Mouse (Mus musculus) heart, adult 2 months (tissue): ENCODE measurements around the gene Msrb3. TPM values are rescaled to one million over a fixed set of nuclear protein-coding genes. Genes with fewer than 3 reads are reported as not detected.
A peak's percentile ranks its signal among the peaks of the same experiment; 100 is the strongest.

Experiments
- DNase-seq, 2 experiments: peaks; one replicate each; pipeline ENCODE4 v3.0.0; 2021
- H3K27ac ChIP-seq: fragments of 200-600 bp; 2 replicates; pipeline ENCODE4 v1.8.1; 2022
- H3K27me3 ChIP-seq: fragments of 200-500 bp; 2 replicates; pipeline ENCODE4 v1.6.1; 2012; ENCODE audit warnings: mild to moderate bottlenecking, low read length, inconsistent platforms, mixed read lengths; ENCODE audit not compliant: control insufficient read depth, insufficient read depth
- H3K36me3 ChIP-seq: fragments of 200-500 bp; 2 replicates; pipeline ENCODE4 v1.6.1; 2012; ENCODE audit warnings: low read length, inconsistent platforms; ENCODE audit not compliant: control insufficient read depth, insufficient read depth
- H3K4me1 ChIP-seq: fragments of 200-500 bp; 2 replicates; pipeline ENCODE4 v1.6.1; 2011; ENCODE audit warnings: low read length; ENCODE audit not compliant: control insufficient read depth, insufficient read depth
- H3K4me3 ChIP-seq: fragments of 200-600 bp; 2 replicates; pipeline ENCODE4 v1.8.1; 2022
- H3K79me2 ChIP-seq: fragments of 200-500 bp; replicated peaks from 2 replicates; pipeline ENCODE4 v1.6.1; 2012; ENCODE audit warnings: mild to moderate bottlenecking, inconsistent platforms, low read length, moderate library complexity, mixed read lengths; ENCODE audit not compliant: control insufficient read depth, insufficient read depth
- H3K9ac ChIP-seq: fragments of 200-500 bp; 2 replicates; pipeline ENCODE4 v1.6.1; 2012; ENCODE audit warnings: low read depth, mild to moderate bottlenecking, control low read depth, inconsistent platforms, low read length, mixed read lengths
- CTCF ChIP-seq: fragments of 200-600 bp; IDR thresholded peaks from 2 replicates; pipeline ENCODE4 v1.8.1; 2022; ENCODE audit warnings: antibody characterized with exemption, mild to moderate bottlenecking, moderate library complexity
- EP300 ChIP-seq: fragments of 200-500 bp; IDR thresholded peaks from 2 replicates; pipeline ENCODE4 v1.6.1; 2011; ENCODE audit warnings: low read depth, low read length, control low read depth; ENCODE audit not compliant: insufficient read depth
- POLR2A ChIP-seq: fragments of 200-500 bp; IDR thresholded peaks from 2 replicates; pipeline ENCODE4 v1.6.1; 2011; ENCODE audit warnings: mild to moderate bottlenecking, low read depth, low read length, control low read depth; ENCODE audit not compliant: insufficient read depth
- WGBS: fragments of 180-500 bp; shearing (Covaris S2); methylation state at CpG from one replicate; pipeline ENCODE4 v1.1.7; 2018; 5-methylcytosine and 5-hydroxymethylcytosine counted together
- intact Hi-C: fragments of 180-260 bp; cut with DNase I; formaldehyde crosslinking; loops from one replicate; pipeline ENCODE4 v1.15.1; 2025
- polyA plus RNA-seq: library from polyadenylated mRNA; depleted of rRNA; stranded (reverse); fragments of >200 nt; gene quantifications from 2 replicates; pipeline ENCODE4 v1.2.3, GENCODE M21; 2012
- total RNA-seq, 2 experiments: library from RNA; stranded (reverse); gene quantifications; 2 replicates each; pipeline ENCODE4 v1.2.3; 2021

Gene Msrb3
- total and polyA plus RNA-seq, 3 experiments: 53.5 to 92.5 (median 88.7) TPM

- Histone ChIP-seq H3K36me3 (no peaks in the 10 kb centered on the region; the same call in none of the 2 replicates), H3K27ac (no peak overlapping the region), H3K79me2 (no peaks in the 10 kb centered on the region), H3K4me1 (peaks cover 2% of the 10 kb centered on the region; the same call in 1 of the 2 replicates), H3K4me3 (no peak overlapping the region), H3K27me3 (no peaks in the 10 kb centered on the region), H3K9ac (no peak overlapping the region)
- intact Hi-C loops: no loop called here
- 88% methylated on average over 5 of the region's 5 CpGs for WGBS
- no peak for DNase-seq
- TF ChIP-seq POLR2A (no peak), CTCF (peak; percentile 57)
These were observed 17.3 kb upstream of the Msrb3 start for GRCm38 (mm10) chr10:120916250-120916649.

GRCm38 (mm10) chr10:120914948-120915631, 16.2 kb upstream of the Msrb3 start:
- no peaks in the 10 kb centered on the region for H3K27me3 ChIP-seq
- 0 out of 2 replicates have a peak overlapping the region, but pooled peaks have one; percentile 4 for H3K9ac ChIP-seq
- peak in 1 of 2 experiments; percentile 37 for DNase-seq
- H3K4me3 ChIP-seq: peak overlapping the region; percentile 9; the same call in 1 of the 2 replicates
- no peaks in the 10 kb centered on the region for H3K79me2 ChIP-seq
- peak overlapping the region; percentile 57 for H3K27ac ChIP-seq
- 11% methylated on average over 15 of the region's 15 CpGs for whole genome bisulfite sequencing
- intact Hi-C loops: no loop called here
- TF ChIP-seq POLR2A (no peak), CTCF (no peak), EP300 (no peak)
- H3K36me3 ChIP-seq: no peaks in the 10 kb centered on the region; the same call in none of the 2 replicates
- H3K4me1 ChIP-seq: peaks cover 2% of the 10 kb centered on the region; the same call in 1 of the 2 replicates

GRCm38 (mm10) chr10:120914286-120914685, 15.4 kb upstream of the Msrb3 start:
- Histone ChIP-seq H3K36me3 (no peaks in the 10 kb centered on the region; the same call in none of the 2 replicates), H3K4me1 (peaks cover 2% of the 10 kb centered on the region; the same call in 1 of the 2 replicates), H3K27ac (no peak overlapping the region), H3K4me3 (no peak overlapping the region), H3K79me2 (no peaks in the 10 kb centered on the region), H3K9ac (no peak overlapping the region), H3K27me3 (no peaks in the 10 kb centered on the region)
- DNase-seq: no peak
- TF ChIP-seq EP300: no peak
- no peak for TF ChIP-seq POLR2A
- no peak for TF ChIP-seq CTCF
- WGBS: 68% methylated on average over 7 of the region's 7 CpGs
- intact Hi-C loops: no loop called here

GRCm38 (mm10) chr10:120913796-120914195, 14.9 kb upstream of the Msrb3 start:
- H3K27me3 ChIP-seq: no peaks in the 10 kb centered on the region
- DNase-seq: no peak
- WGBS: 54% methylated on average over 7 of the region's 7 CpGs
- no peak overlapping the region for H3K9ac ChIP-seq
- intact Hi-C loops: no loop called here
- no peaks in the 10 kb centered on the region; the same call in none of the 2 replicates for H3K36me3 ChIP-seq
- H3K4me1 ChIP-seq: peaks cover 2% of the 10 kb centered on the region; the same call in 1 of the 2 replicates
- no peak overlapping the region for H3K27ac ChIP-seq
- TF ChIP-seq POLR2A (no peak), CTCF (no peak), EP300 (no peak)
- no peaks in the 10 kb centered on the region for H3K79me2 ChIP-seq
- no peak overlapping the region for H3K4me3 ChIP-seq

- no peak overlapping the region for H3K9ac ChIP-seq
- H3K27ac ChIP-seq: no peak overlapping the region
- H3K27me3 ChIP-seq: no peaks in the 10 kb centered on the region
- no peaks in the 10 kb centered on the region; the same call in none of the 2 replicates for H3K36me3 ChIP-seq
- WGBS: 85% methylated on average over 4 of the region's 4 CpGs
- intact Hi-C loops: no loop called here
- H3K79me2 ChIP-seq: no peaks in the 10 kb centered on the region
- TF ChIP-seq CTCF (peak; percentile 61), EP300 (no peak)
- DNase-seq: no peak
- no peak overlapping the region for H3K4me3 ChIP-seq
- peaks cover 2% of the 10 kb centered on the region; the same call in 1 of the 2 replicates for H3K4me1 ChIP-seq
These were observed 13.1 kb upstream of the Msrb3 start for GRCm38 (mm10) chr10:120911971-120912370.

GRCm38 (mm10) chr10:120908776-120909574, 10.1 kb upstream of the Msrb3 start:
- TF ChIP-seq EP300 (no peak), CTCF (no peak), POLR2A (no peak)
- 52% methylated on average over 11 of the region's 11 CpGs for WGBS
- H3K4me3 ChIP-seq: no peak overlapping the region
- H3K27ac ChIP-seq: no peak overlapping the region
- no peaks in the 10 kb centered on the region for H3K4me1 ChIP-seq
- no peak for DNase-seq
- no peaks in the 10 kb centered on the region for H3K79me2 ChIP-seq
- intact Hi-C loops: no loop called here
- no peaks in the 10 kb centered on the region for H3K36me3 ChIP-seq
- no peak overlapping the region for H3K9ac ChIP-seq
- no peaks in the 10 kb centered on the region for H3K27me3 ChIP-seq
